Mouse (Mus musculus): ENCODE measurements around the gene Gm10447. TPM values are rescaled to one million over a fixed set of nuclear protein-coding genes. Genes with fewer than 3 reads are reported as not detected.

Gm10447 gene
- polyA plus RNA-seq, 1 experiment from 2014 or later = not detected

DNA sequence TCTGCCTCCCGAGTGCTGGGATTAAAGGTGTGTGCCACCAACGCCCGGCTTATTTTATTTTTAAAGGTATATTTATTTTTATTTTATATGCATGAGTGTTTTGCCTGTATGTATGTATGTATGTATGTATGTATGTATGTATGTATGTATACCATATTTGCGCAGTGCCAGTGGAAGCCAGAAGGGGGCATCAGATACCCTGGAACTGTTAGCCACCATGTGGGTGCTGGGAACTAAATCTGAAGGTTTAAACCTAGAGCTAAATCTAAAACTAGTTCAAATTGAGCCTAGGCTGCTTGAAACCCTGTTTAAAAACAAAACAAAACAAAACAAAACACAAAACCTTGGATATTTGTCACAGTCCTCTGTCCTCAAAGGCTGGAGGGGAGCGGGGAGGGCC is 32.1 kb upstream of the Gm10447 start:
- Histone ChIP-seq H3K9ac (replicated peaks; ENCODE audit: low read depth) (no peak overlapping the region), H3K4me3 (ENCODE audit: low read depth, low read length) (no peak overlapping the region), H3K27ac (ENCODE audit: low read length) (no peak overlapping the region), H3K36me3 (ENCODE audit: insufficient read depth, low read length) (no peaks in the 10 kb centered on the region), H3K27me3 (replicated peaks; ENCODE audit: insufficient read depth, low read length) (no peaks in the 10 kb centered on the region; the same call in 1 of the 2 replicates), H3K4me1 (ENCODE audit: insufficient read depth, low read depth, low read length) (0 out of 2 replicates have a peak, but pooled peaks cover 5% of the 10 kb centered on the region), H3K9me3 (ENCODE audit: low read length) (no peaks in the 10 kb centered on the region), H3K4me2 (replicated peaks; ENCODE audit: low read depth, low read length) (no peak overlapping the region)
- DNase-seq (ENCODE audit: low spot score) = no peak
- WGBS = 97% methylated on average over 5 of the region's 5 CpGs
- no peak for ATAC-seq
- TF ChIP-seq EP300 (IDR thresholded peaks at IDR 0.05) (no peak), CTCF (IDR thresholded peaks at IDR 0.05) (peak; percentile 19)

DNA sequence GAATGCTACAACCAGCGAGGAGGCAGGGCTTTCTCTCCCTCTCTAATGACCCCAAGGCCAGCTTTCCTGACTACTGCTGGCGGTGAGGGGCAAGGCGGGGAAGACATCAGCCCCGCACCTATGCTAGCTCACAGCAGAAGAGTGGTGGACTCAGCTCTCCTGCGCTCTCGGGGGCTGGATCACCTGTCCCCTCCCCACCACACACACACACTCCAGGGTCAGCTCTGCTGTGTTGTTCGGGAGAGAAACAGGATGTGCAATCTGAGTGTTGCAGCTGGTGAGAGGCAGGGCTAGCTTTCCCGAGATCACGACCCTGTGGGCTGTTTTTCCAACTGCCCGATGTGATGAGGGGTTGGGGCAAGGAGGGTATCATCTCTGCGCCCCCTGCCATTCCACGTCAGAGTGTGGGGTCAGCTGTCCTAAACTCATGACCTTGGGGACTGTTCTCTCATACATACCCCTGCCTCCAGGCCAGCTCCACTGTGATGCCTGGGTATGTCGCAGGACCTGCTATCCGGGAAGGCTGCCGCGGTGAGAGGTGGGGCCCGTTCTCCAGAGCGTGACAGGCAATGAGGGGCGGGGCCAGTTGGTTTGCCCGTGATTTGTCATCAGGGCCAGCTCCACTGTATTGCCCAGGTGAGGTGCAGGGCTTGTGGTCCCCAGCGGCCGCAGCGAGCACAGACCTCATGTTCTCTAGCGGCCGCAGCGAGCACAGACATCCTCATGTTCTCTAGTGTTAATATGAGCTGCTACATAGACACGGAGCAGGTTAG is 30.1 kb upstream of the Gm10447 start:
- Histone ChIP-seq H3K4me1 (ENCODE audit: insufficient read depth, low read depth, low read length) (0 out of 2 replicates have a peak, but pooled peaks cover 5% of the 10 kb centered on the region), H3K27me3 (replicated peaks; ENCODE audit: insufficient read depth, low read length) (no peaks in the 10 kb centered on the region; the same call in 1 of the 2 replicates), H3K4me3 (ENCODE audit: low read depth, low read length) (no peak overlapping the region), H3K36me3 (ENCODE audit: insufficient read depth, low read length) (no peaks in the 10 kb centered on the region), H3K9me3 (ENCODE audit: low read length) (no peaks in the 10 kb centered on the region), H3K27ac (ENCODE audit: low read length) (no peak overlapping the region), H3K9ac (replicated peaks; ENCODE audit: low read depth) (no peak overlapping the region), H3K4me2 (replicated peaks; ENCODE audit: low read depth, low read length) (peak overlapping the region; percentile 28; the same call in 1 of the 2 replicates)
- 10% methylated on average over 27 of the region's 27 CpGs for WGBS
- DNase-seq (ENCODE audit: low spot score) (peak; percentile 68), ATAC-seq (peak; percentile 79)
- TF ChIP-seq EP300 (IDR thresholded peaks at IDR 0.05) (no peak), CTCF (IDR thresholded peaks at IDR 0.05) (no peak)

DNA sequence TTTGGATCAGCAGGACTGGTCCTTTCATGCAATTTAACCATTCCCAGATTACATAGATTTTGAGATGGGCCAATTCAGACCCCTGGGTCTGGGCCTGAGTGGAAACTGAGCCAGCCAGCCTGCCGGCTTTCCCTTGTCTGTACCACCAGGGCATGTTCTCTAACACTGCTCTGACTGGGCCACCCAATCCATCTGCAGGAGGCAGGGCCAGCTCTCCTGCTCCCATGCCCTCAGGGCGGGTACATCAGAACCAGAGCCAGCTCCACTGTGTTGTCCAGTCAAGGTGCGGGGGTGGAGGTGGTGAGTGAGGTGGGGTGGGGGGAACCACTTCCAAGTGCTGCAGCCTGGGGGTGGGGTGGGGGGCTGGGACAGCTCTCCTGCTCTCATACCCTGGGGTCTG is 29.4 kb upstream of the Gm10447 start:
- DNase-seq (ENCODE audit: low spot score) (no peak), ATAC-seq (no peak)
- Histone ChIP-seq H3K4me2 (replicated peaks; ENCODE audit: low read depth, low read length) (no peak overlapping the region), H3K4me3 (ENCODE audit: low read depth, low read length) (no peak overlapping the region), H3K36me3 (ENCODE audit: insufficient read depth, low read length) (no peaks in the 10 kb centered on the region), H3K9me3 (ENCODE audit: low read length) (no peaks in the 10 kb centered on the region), H3K27ac (ENCODE audit: low read length) (no peak overlapping the region), H3K4me1 (ENCODE audit: insufficient read depth, low read depth, low read length) (0 out of 2 replicates have a peak, but pooled peaks cover 5% of the 10 kb centered on the region), H3K9ac (replicated peaks; ENCODE audit: low read depth) (no peak overlapping the region), H3K27me3 (replicated peaks; ENCODE audit: insufficient read depth, low read length) (no peaks in the 10 kb centered on the region; the same call in 1 of the 2 replicates)
- no peak for TF ChIP-seq CTCF (IDR thresholded peaks at IDR 0.05)
- no peak for TF ChIP-seq EP300 (IDR thresholded peaks at IDR 0.05)
- 72% methylated on average over 3 of the region's 3 CpGs for WGBS

DNA sequence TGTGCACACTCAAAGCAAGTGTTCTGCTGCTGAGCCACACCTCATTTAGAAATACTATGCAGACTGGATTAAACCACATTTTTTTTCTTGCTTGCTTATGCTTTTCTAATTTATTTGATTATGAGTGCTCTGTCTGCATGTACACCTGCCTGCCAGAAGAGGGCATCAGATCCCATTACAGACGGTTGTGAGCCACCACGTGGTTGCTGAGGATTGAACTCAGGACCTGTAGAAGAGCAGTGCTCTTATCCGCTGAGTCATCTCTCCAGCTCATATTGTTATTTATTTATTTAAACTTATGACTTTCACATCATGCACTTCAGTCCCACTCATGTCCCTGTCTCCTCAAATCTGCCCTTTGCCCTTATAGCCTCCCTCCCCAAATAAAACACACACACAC is 28.8 kb upstream of the Gm10447 start:
- ATAC-seq = no peak
- Histone ChIP-seq H3K27me3 (replicated peaks; ENCODE audit: insufficient read depth, low read length) (no peaks in the 10 kb centered on the region; the same call in 1 of the 2 replicates), H3K27ac (ENCODE audit: low read length) (no peak overlapping the region), H3K9ac (replicated peaks; ENCODE audit: low read depth) (no peak overlapping the region), H3K4me1 (ENCODE audit: insufficient read depth, low read depth, low read length) (0 out of 2 replicates have a peak, but pooled peaks cover 5% of the 10 kb centered on the region), H3K36me3 (ENCODE audit: insufficient read depth, low read length) (no peaks in the 10 kb centered on the region), H3K4me3 (ENCODE audit: low read depth, low read length) (no peak overlapping the region), H3K4me2 (replicated peaks; ENCODE audit: low read depth, low read length) (no peak overlapping the region), H3K9me3 (ENCODE audit: low read length) (no peaks in the 10 kb centered on the region)
- TF ChIP-seq EP300 (IDR thresholded peaks at IDR 0.05) (no peak), CTCF (IDR thresholded peaks at IDR 0.05) (peak; percentile 63)
- WGBS = 40% methylated on average over 3 of the region's 3 CpGs
- no peak for DNase-seq (ENCODE audit: low spot score)

DNA sequence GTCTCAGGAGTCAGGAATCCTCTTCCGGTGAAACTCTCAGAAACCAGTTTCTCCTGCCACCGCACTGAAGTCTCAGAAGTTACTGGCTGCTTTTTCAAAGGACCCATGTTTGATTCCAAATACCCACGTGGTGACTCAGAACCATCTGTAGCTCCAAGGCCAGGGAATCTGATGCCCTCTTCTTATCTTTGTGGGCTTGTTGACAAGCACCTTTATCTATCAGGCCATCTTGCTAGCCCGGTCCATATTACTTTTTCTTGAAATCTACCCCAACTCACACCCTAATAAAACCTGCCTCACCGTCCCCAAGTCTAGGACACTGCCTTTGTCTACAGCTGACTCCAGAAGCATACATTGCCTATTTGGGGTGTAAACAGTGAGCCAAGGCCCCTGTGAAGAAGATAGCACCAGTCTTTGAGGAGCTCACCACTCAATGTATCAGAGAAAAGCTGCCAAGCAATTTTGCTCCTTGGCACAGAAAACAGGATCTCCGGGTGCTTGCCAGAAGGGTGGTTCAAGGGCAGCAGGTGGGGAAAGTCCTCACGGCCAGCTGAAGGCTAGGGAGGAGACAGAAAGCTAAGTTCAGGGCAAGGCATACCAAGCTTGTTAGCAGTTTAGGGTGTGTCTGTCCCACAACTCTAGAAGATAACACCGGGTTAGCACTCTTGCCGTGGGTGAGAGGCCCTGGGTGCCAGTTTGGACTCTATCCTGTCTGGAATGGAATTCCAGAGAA is 26.4 kb upstream of the Gm10447 start:
- peak; percentile 63 for DNase-seq (ENCODE audit: low spot score)
- peaks cover 19% of the 10 kb centered on the region for H3K27me3 ChIP-seq (replicated peaks; ENCODE audit: insufficient read depth, low read length)
- peaks cover 5% of the 10 kb centered on the region; the same call in 1 of the 2 replicates for H3K4me1 ChIP-seq (ENCODE audit: insufficient read depth, low read depth, low read length)
- 53% methylated on average over 9 of the region's 9 CpGs for WGBS
- H3K27ac ChIP-seq (ENCODE audit: low read length) = no peak overlapping the region; the same call in 1 of the 2 replicates
- ATAC-seq = peak; percentile 46
- no peak overlapping the region for H3K9ac ChIP-seq (replicated peaks; ENCODE audit: low read depth)
- H3K4me3 ChIP-seq (ENCODE audit: low read depth, low read length) = no peak overlapping the region
- H3K36me3 ChIP-seq (ENCODE audit: insufficient read depth, low read length) = no peaks in the 10 kb centered on the region
- H3K4me2 ChIP-seq (replicated peaks; ENCODE audit: low read depth, low read length) = no peak overlapping the region
- TF ChIP-seq EP300 (IDR thresholded peaks at IDR 0.05) = no peak
- H3K9me3 ChIP-seq (ENCODE audit: low read length) = no peaks in the 10 kb centered on the region

DNA sequence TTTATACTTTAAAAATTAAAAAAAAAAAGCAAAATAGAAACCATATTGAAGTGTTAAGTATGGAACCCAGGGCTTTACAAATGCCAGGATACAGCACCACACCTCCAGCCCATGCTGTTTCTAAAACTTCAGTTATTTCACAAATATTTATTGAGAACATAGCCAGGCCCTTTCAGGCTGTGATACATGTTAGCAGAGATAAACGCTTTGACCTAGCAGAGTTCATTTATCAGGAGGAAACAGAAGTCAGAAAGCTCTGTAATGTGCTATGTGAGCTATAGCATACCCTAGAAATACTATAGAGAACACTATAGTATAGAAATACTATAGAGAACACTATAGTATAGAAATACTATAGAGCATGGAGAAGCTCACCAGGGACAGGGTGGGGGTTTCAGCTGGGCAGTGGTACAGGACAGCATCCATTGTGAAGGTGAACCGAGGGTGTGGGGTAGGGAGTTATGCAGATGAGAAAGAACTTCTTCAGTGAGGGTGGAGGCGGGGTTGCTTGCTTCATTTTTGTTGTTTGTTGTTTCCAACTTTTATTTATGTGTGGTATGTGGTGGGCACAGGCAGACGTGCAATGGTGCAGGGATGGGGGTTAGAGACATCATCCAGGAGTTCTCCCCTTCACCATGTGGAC is 24.3 kb upstream of the Gm10447 start:
- TF ChIP-seq CTCF (IDR thresholded peaks at IDR 0.05) (no peak), EP300 (IDR thresholded peaks at IDR 0.05) (no peak)
- DNase-seq (ENCODE audit: low spot score) = no peak
- Histone ChIP-seq H3K4me2 (replicated peaks; ENCODE audit: low read depth, low read length) (no peak overlapping the region), H3K4me1 (ENCODE audit: insufficient read depth, low read depth, low read length) (no peaks in the 10 kb centered on the region; the same call in 1 of the 2 replicates), H3K36me3 (ENCODE audit: insufficient read depth, low read length) (no peaks in the 10 kb centered on the region), H3K27ac (ENCODE audit: low read length) (no peak overlapping the region), H3K9ac (replicated peaks; ENCODE audit: low read depth) (no peak overlapping the region), H3K9me3 (ENCODE audit: low read length) (no peaks in the 10 kb centered on the region), H3K27me3 (replicated peaks; ENCODE audit: insufficient read depth, low read length) (peaks cover 37% of the 10 kb centered on the region), H3K4me3 (ENCODE audit: low read depth, low read length) (no peak overlapping the region)
- no peak for ATAC-seq
- WGBS = 61% methylated on average over 4 of the region's 4 CpGs

Measured in lung, postnatal 0 days (tissue).